Mouse (Mus musculus): ENCODE data around the gene Hcn1. TPM values are rescaled to one million over a fixed set of nuclear protein-coding genes. Genes with fewer than 3 reads are reported as not detected.

Hcn1 gene
- polyA plus RNA-seq, 1 experiment from 2014 or later = not detected

GRCm38 (mm10) chr13:117604073-117604472 is 2.0 kb downstream of the Hcn1 start:
- ATAC-seq (ENCODE audit: low FRiP score, low TSS enrichment) = no peak
- peaks cover 6% of the 10 kb centered on the region; the same call in 1 of the 2 replicates for H3K4me1 ChIP-seq (ENCODE audit: control insufficient read depth, insufficient read depth, low read length)
- H3K27ac ChIP-seq (ENCODE audit: low read depth, low read length) = no peak overlapping the region
- H3K9ac ChIP-seq (ENCODE audit: low read depth, low read length) = no peak overlapping the region
- no peaks in the 10 kb centered on the region for H3K9me3 ChIP-seq (ENCODE audit: control insufficient read depth, low read length)
- 33% methylated on average over 7 of the region's 7 CpGs for whole genome bisulfite sequencing
- peaks cover 17% of the 10 kb centered on the region for H3K27me3 ChIP-seq (ENCODE audit: control insufficient read depth, insufficient read depth, low read length)
- no peak overlapping the region for H3K4me3 ChIP-seq (ENCODE audit: low read length)
- no peak overlapping the region for H3K4me2 ChIP-seq (replicated peaks; ENCODE audit: low read depth, low read length)
- H3K36me3 ChIP-seq (ENCODE audit: control insufficient read depth, insufficient read depth, low read length) = no peaks in the 10 kb centered on the region

- no peak overlapping the region for H3K4me2 ChIP-seq (replicated peaks; ENCODE audit: low read depth, low read length)
- peaks cover 17% of the 10 kb centered on the region for H3K27me3 ChIP-seq (ENCODE audit: control insufficient read depth, insufficient read depth, low read length)
- H3K4me3 ChIP-seq (ENCODE audit: low read length) = no peak overlapping the region
- H3K9ac ChIP-seq (ENCODE audit: low read depth, low read length) = no peak overlapping the region
- no peak overlapping the region for H3K27ac ChIP-seq (ENCODE audit: low read depth, low read length)
- no peaks in the 10 kb centered on the region for H3K36me3 ChIP-seq (ENCODE audit: control insufficient read depth, insufficient read depth, low read length)
- H3K4me1 ChIP-seq (ENCODE audit: control insufficient read depth, insufficient read depth, low read length) = peaks cover 6% of the 10 kb centered on the region; the same call in 1 of the 2 replicates
- 89% methylated on average over 5 of the region's 5 CpGs for WGBS
- H3K9me3 ChIP-seq (ENCODE audit: control insufficient read depth, low read length) = no peaks in the 10 kb centered on the region
- no peak for ATAC-seq (ENCODE audit: low FRiP score, low TSS enrichment)
Observed at GRCm38 (mm10) chr13:117604971-117605750, 3.0 kb downstream of the Hcn1 start.

- 93% methylated on average over 2 of the region's 2 CpGs for WGBS
- H3K27me3 ChIP-seq (ENCODE audit: control insufficient read depth, insufficient read depth, low read length) = no peaks in the 10 kb centered on the region
- H3K9ac ChIP-seq (ENCODE audit: low read depth, low read length) = no peak overlapping the region
- no peak overlapping the region for H3K4me2 ChIP-seq (replicated peaks; ENCODE audit: low read depth, low read length)
- no peaks in the 10 kb centered on the region for H3K36me3 ChIP-seq (ENCODE audit: control insufficient read depth, insufficient read depth, low read length)
- no peak for ATAC-seq (ENCODE audit: low FRiP score, low TSS enrichment)
- no peaks in the 10 kb centered on the region for H3K9me3 ChIP-seq (ENCODE audit: control insufficient read depth, low read length)
- H3K27ac ChIP-seq (ENCODE audit: low read depth, low read length) = no peak overlapping the region
- no peak overlapping the region for H3K4me3 ChIP-seq (ENCODE audit: low read length)
- no peaks in the 10 kb centered on the region for H3K4me1 ChIP-seq (ENCODE audit: control insufficient read depth, insufficient read depth, low read length)
Observed at GRCm38 (mm10) chr13:117611881-117612280, 9.8 kb downstream of the Hcn1 start.

- H3K4me1 ChIP-seq (ENCODE audit: control insufficient read depth, insufficient read depth, low read length) = no peaks in the 10 kb centered on the region
- H3K9ac ChIP-seq (ENCODE audit: low read depth, low read length) = no peak overlapping the region
- H3K4me3 ChIP-seq (ENCODE audit: low read length) = no peak overlapping the region
- ATAC-seq (ENCODE audit: low FRiP score, low TSS enrichment) = no peak
- H3K27ac ChIP-seq (ENCODE audit: low read depth, low read length) = no peak overlapping the region
- H3K36me3 ChIP-seq (ENCODE audit: control insufficient read depth, insufficient read depth, low read length) = no peaks in the 10 kb centered on the region
- no peaks in the 10 kb centered on the region for H3K27me3 ChIP-seq (ENCODE audit: control insufficient read depth, insufficient read depth, low read length)
- no peak overlapping the region for H3K4me2 ChIP-seq (replicated peaks; ENCODE audit: low read depth, low read length)
- no peaks in the 10 kb centered on the region for H3K9me3 ChIP-seq (ENCODE audit: control insufficient read depth, low read length)
- 77% methylated on average over 7 of the region's 7 CpGs for WGBS
Observed at GRCm38 (mm10) chr13:117619544-117619943, 17.4 kb downstream of the Hcn1 start.

GRCm38 (mm10) chr13:117657501-117657900 is 55.4 kb downstream of the Hcn1 start:
- H3K4me3 ChIP-seq (ENCODE audit: low read length) = no peak overlapping the region
- no peaks in the 10 kb centered on the region for H3K27me3 ChIP-seq (ENCODE audit: control insufficient read depth, insufficient read depth, low read length)
- no peaks in the 10 kb centered on the region for H3K36me3 ChIP-seq (ENCODE audit: control insufficient read depth, insufficient read depth, low read length)
- H3K4me2 ChIP-seq (replicated peaks; ENCODE audit: low read depth, low read length) = no peak overlapping the region
- ATAC-seq (ENCODE audit: low FRiP score, low TSS enrichment) = no peak
- WGBS = 85% methylated on average over 2 of the region's 2 CpGs
- no peaks in the 10 kb centered on the region for H3K9me3 ChIP-seq (ENCODE audit: control insufficient read depth, low read length)
- H3K9ac ChIP-seq (ENCODE audit: low read depth, low read length) = no peak overlapping the region
- H3K4me1 ChIP-seq (ENCODE audit: control insufficient read depth, insufficient read depth, low read length) = no peaks in the 10 kb centered on the region
- no peak overlapping the region for H3K27ac ChIP-seq (ENCODE audit: low read depth, low read length)

- Histone ChIP-seq H3K27ac (ENCODE audit: low read depth, low read length) (no peak overlapping the region), H3K4me3 (ENCODE audit: low read length) (no peak overlapping the region), H3K4me1 (ENCODE audit: control insufficient read depth, insufficient read depth, low read length) (no peaks in the 10 kb centered on the region), H3K27me3 (ENCODE audit: control insufficient read depth, insufficient read depth, low read length) (no peaks in the 10 kb centered on the region), H3K36me3 (ENCODE audit: control insufficient read depth, insufficient read depth, low read length) (no peaks in the 10 kb centered on the region), H3K4me2 (replicated peaks; ENCODE audit: low read depth, low read length) (no peak overlapping the region), H3K9me3 (ENCODE audit: control insufficient read depth, low read length) (no peaks in the 10 kb centered on the region), H3K9ac (ENCODE audit: low read depth, low read length) (no peak overlapping the region)
- 86% methylated on average over 17 of the region's 17 CpGs for WGBS
- no peak for ATAC-seq (ENCODE audit: low FRiP score, low TSS enrichment)
Observed at GRCm38 (mm10) chr13:117658414-117659175, 56.5 kb downstream of the Hcn1 start.

- no peaks in the 10 kb centered on the region for H3K4me1 ChIP-seq (ENCODE audit: control insufficient read depth, insufficient read depth, low read length)
- H3K9me3 ChIP-seq (ENCODE audit: control insufficient read depth, low read length) = no peaks in the 10 kb centered on the region
- 69% methylated on average over 7 of the region's 7 CpGs for WGBS
- no peak overlapping the region for H3K4me3 ChIP-seq (ENCODE audit: low read length)
- H3K9ac ChIP-seq (ENCODE audit: low read depth, low read length) = no peak overlapping the region
- H3K27me3 ChIP-seq (ENCODE audit: control insufficient read depth, insufficient read depth, low read length) = no peaks in the 10 kb centered on the region
- no peak overlapping the region for H3K4me2 ChIP-seq (replicated peaks; ENCODE audit: low read depth, low read length)
- H3K36me3 ChIP-seq (ENCODE audit: control insufficient read depth, insufficient read depth, low read length) = no peaks in the 10 kb centered on the region
- no peak for ATAC-seq (ENCODE audit: low FRiP score, low TSS enrichment)
- H3K27ac ChIP-seq (ENCODE audit: low read depth, low read length) = no peak overlapping the region
Observed at GRCm38 (mm10) chr13:117659511-117659910, 57.4 kb downstream of the Hcn1 start.

- WGBS = 71% methylated on average over 3 of the region's 3 CpGs
- Histone ChIP-seq H3K9ac (ENCODE audit: low read depth, low read length) (no peak overlapping the region), H3K36me3 (ENCODE audit: control insufficient read depth, insufficient read depth, low read length) (no peaks in the 10 kb centered on the region), H3K27me3 (ENCODE audit: control insufficient read depth, insufficient read depth, low read length) (no peaks in the 10 kb centered on the region), H3K4me2 (replicated peaks; ENCODE audit: low read depth, low read length) (no peak overlapping the region), H3K4me3 (ENCODE audit: low read length) (no peak overlapping the region), H3K27ac (ENCODE audit: low read depth, low read length) (no peak overlapping the region), H3K9me3 (ENCODE audit: control insufficient read depth, low read length) (no peaks in the 10 kb centered on the region), H3K4me1 (ENCODE audit: control insufficient read depth, insufficient read depth, low read length) (no peaks in the 10 kb centered on the region)
- no peak for ATAC-seq (ENCODE audit: low FRiP score, low TSS enrichment)
Observed at GRCm38 (mm10) chr13:117662661-117663060, 60.5 kb downstream of the Hcn1 start.

GRCm38 (mm10) chr13:117669303-117669702 is 67.2 kb downstream of the Hcn1 start:
- H3K4me1 ChIP-seq (ENCODE audit: control insufficient read depth, insufficient read depth, low read length) = no peaks in the 10 kb centered on the region
- 58% methylated on average over 2 of the region's 2 CpGs for WGBS
- no peak overlapping the region for H3K4me3 ChIP-seq (ENCODE audit: low read length)
- H3K27ac ChIP-seq (ENCODE audit: low read depth, low read length) = no peak overlapping the region
- H3K36me3 ChIP-seq (ENCODE audit: control insufficient read depth, insufficient read depth, low read length) = no peaks in the 10 kb centered on the region
- no peak overlapping the region for H3K4me2 ChIP-seq (replicated peaks; ENCODE audit: low read depth, low read length)
- H3K9me3 ChIP-seq (ENCODE audit: control insufficient read depth, low read length) = no peaks in the 10 kb centered on the region
- ATAC-seq (ENCODE audit: low FRiP score, low TSS enrichment) = no peak
- H3K27me3 ChIP-seq (ENCODE audit: control insufficient read depth, insufficient read depth, low read length) = no peaks in the 10 kb centered on the region
- no peak overlapping the region for H3K9ac ChIP-seq (ENCODE audit: low read depth, low read length)
